Mouse (Mus musculus): Measurements from ENCODE around the gene Spata25. TPM values are rescaled to one million over a fixed set of nuclear protein-coding genes. Genes with fewer than 3 reads are reported as not detected.
"Not testable (repeated sequence)": the region's sequence is repeated elsewhere in the genome, so short reads cannot be mapped to it uniquely, and the experiment has no call there.

Gene Spata25
- polyA plus RNA-seq, 1 experiment from 2014 or later: not detected

GRCm38 (mm10) chr2:164857842-164858553 lies 29.7 kb upstream of the Spata25 start:
- Histone ChIP-seq H3K36me3 (ENCODE audit: control insufficient read depth, insufficient read depth, low read length) (no peaks in the 10 kb centered on the region), H3K9me3 (ENCODE audit: control insufficient read depth, low read length) (no peaks in the 10 kb centered on the region), H3K4me1 (ENCODE audit: control insufficient read depth, insufficient read depth, low read length) (peaks cover 7% of the 10 kb centered on the region; the same call in 1 of the 2 replicates), H3K27ac (replicated peaks; ENCODE audit: low read depth, low read length) (no peak overlapping the region), H3K4me3 (ENCODE audit: low read depth, low read length) (peak overlapping the region; percentile 38), H3K27me3 (ENCODE audit: control insufficient read depth, insufficient read depth, low read length) (peaks cover 35% of the 10 kb centered on the region), H3K9ac (ENCODE audit: low read length) (no peak overlapping the region; the same call in 1 of the 2 replicates), H3K4me2 (ENCODE audit: low read depth, severe bottlenecking) (peak overlapping the region; percentile 78)
- 2% methylated on average over 19 of the region's 19 CpGs for WGBS
- peak; percentile 45 for DNase-seq (ENCODE audit: low spot score)
- ATAC-seq (ENCODE audit: insufficient number of reproducible peaks, low FRiP score, low TSS enrichment, low read depth): no peak

GRCm38 (mm10) chr2:164857101-164857821 lies 28.9 kb upstream of the Spata25 start, which contains the start of gene Pltp:
TSS of gene Pltp (minus strand) at chr2:164857711.
- no peak within 1 kb of the TSS; the same call in 1 of the 2 replicates for H3K9ac ChIP-seq (ENCODE audit: low read length)
- WGBS: under 1% methylated on average over 47 of the region's 47 CpGs
- 0 out of 2 replicates have a peak, but pooled peaks cover 5% of the 10 kb centered on the region for H3K4me1 ChIP-seq (ENCODE audit: control insufficient read depth, insufficient read depth, low read length)
- H3K27ac ChIP-seq (replicated peaks; ENCODE audit: low read depth, low read length): no peak within 1 kb of the TSS
- H3K4me2 ChIP-seq (ENCODE audit: low read depth, severe bottlenecking): peak within 1 kb of the TSS; percentile 78
- no peaks in the 10 kb centered on the region for H3K9me3 ChIP-seq (ENCODE audit: control insufficient read depth, low read length)
- ATAC-seq (ENCODE audit: insufficient number of reproducible peaks, low FRiP score, low TSS enrichment, low read depth) (peak; percentile 42), DNase-seq (ENCODE audit: low spot score) (peak; percentile 77)
- peaks cover 35% of the 10 kb centered on the region for H3K27me3 ChIP-seq (ENCODE audit: control insufficient read depth, insufficient read depth, low read length)
- H3K36me3 ChIP-seq (ENCODE audit: control insufficient read depth, insufficient read depth, low read length): no peaks in the 10 kb centered on the region
- H3K4me3 ChIP-seq (ENCODE audit: low read depth, low read length): peak within 1 kb of the TSS; percentile 38

GRCm38 (mm10) chr2:164856309-164857100 lies 28.2 kb upstream of the Spata25 start:
- H3K4me1 ChIP-seq (ENCODE audit: control insufficient read depth, insufficient read depth, low read length): 0 out of 2 replicates have a peak, but pooled peaks cover 5% of the 10 kb centered on the region
- peaks cover 35% of the 10 kb centered on the region for H3K27me3 ChIP-seq (ENCODE audit: control insufficient read depth, insufficient read depth, low read length)
- peak; percentile 53 for DNase-seq (ENCODE audit: low spot score)
- H3K9me3 ChIP-seq (ENCODE audit: control insufficient read depth, low read length): no peaks in the 10 kb centered on the region
- no peaks in the 10 kb centered on the region for H3K36me3 ChIP-seq (ENCODE audit: control insufficient read depth, insufficient read depth, low read length)
- H3K4me3 ChIP-seq (ENCODE audit: low read depth, low read length): peak overlapping the region; percentile 38
- H3K27ac ChIP-seq (replicated peaks; ENCODE audit: low read depth, low read length): no peak overlapping the region
- 1% methylated on average over 42 of the region's 42 CpGs for WGBS
- H3K4me2 ChIP-seq (ENCODE audit: low read depth, severe bottlenecking): peak overlapping the region; percentile 78
- no peak overlapping the region for H3K9ac ChIP-seq (ENCODE audit: low read length)
- no peak for ATAC-seq (ENCODE audit: insufficient number of reproducible peaks, low FRiP score, low TSS enrichment, low read depth)

- H3K9me3 ChIP-seq (ENCODE audit: control insufficient read depth, low read length); H3K27ac ChIP-seq (replicated peaks; ENCODE audit: low read depth, low read length); H3K4me2 ChIP-seq (ENCODE audit: low read depth, severe bottlenecking); H3K4me3 ChIP-seq (ENCODE audit: low read depth, low read length); H3K4me1 ChIP-seq (ENCODE audit: control insufficient read depth, insufficient read depth, low read length); ATAC-seq (ENCODE audit: insufficient number of reproducible peaks, low FRiP score, low TSS enrichment, low read depth); H3K36me3 ChIP-seq (ENCODE audit: control insufficient read depth, insufficient read depth, low read length); DNase-seq (ENCODE audit: low spot score); H3K9ac ChIP-seq (ENCODE audit: low read length): not testable (repeated sequence)
- WGBS: 83% methylated on average over 5 of the region's 5 CpGs
- peaks cover 35% of the 10 kb centered on the region for H3K27me3 ChIP-seq (ENCODE audit: control insufficient read depth, insufficient read depth, low read length)
Measured at GRCm38 (mm10) chr2:164855572-164855971, 27.2 kb upstream of the Spata25 start.

GRCm38 (mm10) chr2:164850061-164850460 lies 21.7 kb upstream of the Spata25 start:
- no peaks in the 10 kb centered on the region for H3K4me1 ChIP-seq (ENCODE audit: control insufficient read depth, insufficient read depth, low read length)
- no peak for ATAC-seq (ENCODE audit: insufficient number of reproducible peaks, low FRiP score, low TSS enrichment, low read depth)

GRCm38 (mm10) chr2:164845782-164846181 lies 17.4 kb upstream of the Spata25 start:
- Histone ChIP-seq H3K4me1 (ENCODE audit: control insufficient read depth, insufficient read depth, low read length) (no peaks in the 10 kb centered on the region), H3K27me3 (ENCODE audit: control insufficient read depth, insufficient read depth, low read length) (no peaks in the 10 kb centered on the region), H3K4me2 (ENCODE audit: low read depth, severe bottlenecking) (no peak overlapping the region), H3K4me3 (ENCODE audit: low read depth, low read length) (no peak overlapping the region), H3K27ac (replicated peaks; ENCODE audit: low read depth, low read length) (no peak overlapping the region), H3K36me3 (ENCODE audit: control insufficient read depth, insufficient read depth, low read length) (no peaks in the 10 kb centered on the region), H3K9me3 (ENCODE audit: control insufficient read depth, low read length) (no peaks in the 10 kb centered on the region), H3K9ac (ENCODE audit: low read length) (no peak overlapping the region)
- whole genome bisulfite sequencing: 47% methylated on average over 3 of the region's 3 CpGs
- no peak for DNase-seq (ENCODE audit: low spot score)
- no peak for ATAC-seq (ENCODE audit: insufficient number of reproducible peaks, low FRiP score, low TSS enrichment, low read depth)

More at GRCm38 (mm10) chr2:164850061-164850460, 21.7 kb upstream of the Spata25 start:
- H3K27me3 ChIP-seq (ENCODE audit: control insufficient read depth, insufficient read depth, low read length): peaks cover 5% of the 10 kb centered on the region
- no peaks in the 10 kb centered on the region for H3K36me3 ChIP-seq (ENCODE audit: control insufficient read depth, insufficient read depth, low read length)
- H3K4me3 ChIP-seq (ENCODE audit: low read depth, low read length): no peak overlapping the region
- no peak overlapping the region for H3K9ac ChIP-seq (ENCODE audit: low read length)
- no peak for DNase-seq (ENCODE audit: low spot score)
- H3K9me3 ChIP-seq (ENCODE audit: control insufficient read depth, low read length): no peaks in the 10 kb centered on the region
- 89% methylated on average over 8 of the region's 8 CpGs for WGBS
- H3K27ac ChIP-seq (replicated peaks; ENCODE audit: low read depth, low read length): no peak overlapping the region
- no peak overlapping the region for H3K4me2 ChIP-seq (ENCODE audit: low read depth, severe bottlenecking)

GRCm38 (mm10) chr2:164835164-164835563 lies 6.8 kb upstream of the Spata25 start:
- Histone ChIP-seq H3K4me3 (ENCODE audit: low read depth, low read length) (no peak overlapping the region), H3K4me2 (ENCODE audit: low read depth, severe bottlenecking) (no peak overlapping the region)
- ATAC-seq (ENCODE audit: insufficient number of reproducible peaks, low FRiP score, low TSS enrichment, low read depth): no peak

GRCm38 (mm10) chr2:164834531-164834930 lies 6.2 kb upstream of the Spata25 start:
- DNase-seq (ENCODE audit: low spot score) (no peak), ATAC-seq (ENCODE audit: insufficient number of reproducible peaks, low FRiP score, low TSS enrichment, low read depth) (no peak)
- no peak overlapping the region for H3K27ac ChIP-seq (replicated peaks; ENCODE audit: low read depth, low read length)
- peak overlapping the region; percentile 85; the same call in 1 of the 2 replicates for H3K9ac ChIP-seq (ENCODE audit: low read length)
- no peaks in the 10 kb centered on the region for H3K9me3 ChIP-seq (ENCODE audit: control insufficient read depth, low read length)
- H3K4me3 ChIP-seq (ENCODE audit: low read depth, low read length): peak overlapping the region; percentile 67
- H3K4me1 ChIP-seq (ENCODE audit: control insufficient read depth, insufficient read depth, low read length): peaks cover 8% of the 10 kb centered on the region
- WGBS: 50% methylated on average over 8 of the region's 8 CpGs
- H3K36me3 ChIP-seq (ENCODE audit: control insufficient read depth, insufficient read depth, low read length): peaks cover 9% of the 10 kb centered on the region
- H3K27me3 ChIP-seq (ENCODE audit: control insufficient read depth, insufficient read depth, low read length): no peaks in the 10 kb centered on the region
- H3K4me2 ChIP-seq (ENCODE audit: low read depth, severe bottlenecking): peak overlapping the region; percentile 99

More at GRCm38 (mm10) chr2:164835164-164835563, 6.8 kb upstream of the Spata25 start:
- Histone ChIP-seq H3K36me3 (ENCODE audit: control insufficient read depth, insufficient read depth, low read length) (peaks cover 11% of the 10 kb centered on the region), H3K27ac (replicated peaks; ENCODE audit: low read depth, low read length) (no peak overlapping the region), H3K4me1 (ENCODE audit: control insufficient read depth, insufficient read depth, low read length) (peaks cover 8% of the 10 kb centered on the region), H3K9ac (ENCODE audit: low read length) (no peak overlapping the region), H3K9me3 (ENCODE audit: control insufficient read depth, low read length) (no peaks in the 10 kb centered on the region), H3K27me3 (ENCODE audit: control insufficient read depth, insufficient read depth, low read length) (no peaks in the 10 kb centered on the region)
- 97% methylated on average over 4 of the region's 4 CpGs for WGBS
- no peak for DNase-seq (ENCODE audit: low spot score)
